Mouse (Mus musculus): Measurements from ENCODE around the gene Ropn1.

GRCm38 (mm10) chr16:34706487-34706946 lies 56.8 kb downstream of the Ropn1 start:
- TF ChIP-seq POLR2A (IDR thresholded peaks at IDR 0.05; ENCODE audit: insufficient read depth, low read depth, low read length) (no peak), CTCF (IDR thresholded peaks at IDR 0.05) (no peak), EP300 (IDR thresholded peaks at IDR 0.05; ENCODE audit: insufficient read depth, low read depth, low read length) (no peak)

Data from heart, adult 2 months (tissue).